Mouse (Mus musculus): ENCODE data around the gene 9130230L23Rik.

Gene 9130230L23Rik

DNA sequence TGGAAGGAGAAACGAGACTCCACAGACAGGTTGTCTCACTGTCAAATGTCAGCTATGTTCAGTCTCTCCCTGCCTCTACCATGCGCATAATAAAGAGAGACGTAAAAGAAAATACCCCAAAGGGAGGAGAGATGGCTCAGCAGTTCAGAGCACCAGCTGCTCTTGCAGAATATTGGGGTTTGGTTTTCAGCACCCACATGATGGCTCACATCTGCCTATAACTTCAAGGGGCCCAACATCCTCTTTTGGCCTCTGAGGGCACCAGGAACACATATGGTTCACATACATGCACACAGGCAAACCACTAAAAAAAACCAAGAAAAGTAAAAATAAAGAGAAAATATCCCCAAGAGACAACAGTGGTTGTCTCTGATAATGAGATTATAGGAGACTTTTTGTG is 54.3 kb downstream of the 9130230L23Rik start:
- no peak for TF ChIP-seq GATA4 (IDR thresholded peaks at IDR 0.05; ENCODE audit: insufficient replicate concordance, low read length)

DNA sequence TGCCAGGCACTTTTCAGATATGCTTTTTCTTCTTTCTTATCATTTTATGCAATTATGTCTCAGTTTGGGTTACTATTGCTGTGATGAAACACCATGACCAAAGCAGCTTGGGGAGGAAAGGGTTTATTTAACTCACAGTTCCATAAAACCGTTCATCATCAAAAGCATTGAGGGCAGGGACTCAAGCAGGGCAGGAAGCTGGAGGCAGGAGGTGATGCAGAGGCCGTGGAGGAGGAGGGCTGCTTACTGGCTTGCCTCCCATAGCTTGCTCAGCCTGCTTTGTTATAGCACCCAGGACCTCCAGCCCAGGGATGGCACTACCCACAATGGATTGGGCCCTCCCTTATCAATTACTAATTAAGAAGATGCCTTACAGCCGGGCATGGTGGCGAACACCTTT is 62.9 kb downstream of the 9130230L23Rik start:
- no peak for TF ChIP-seq GATA4 (IDR thresholded peaks at IDR 0.05; ENCODE audit: insufficient replicate concordance, low read length)

- TF ChIP-seq GATA4 (IDR thresholded peaks at IDR 0.05; ENCODE audit: insufficient replicate concordance, low read length) = no peak
These were observed 65.9 kb downstream of the 9130230L23Rik start for GRCm38 (mm10) chr5:65937998-65938715.

- TF ChIP-seq GATA4 (IDR thresholded peaks at IDR 0.05; ENCODE audit: insufficient replicate concordance, low read length) = no peak
These were observed 66.9 kb downstream of the 9130230L23Rik start for GRCm38 (mm10) chr5:65937011-65937726.

DNA sequence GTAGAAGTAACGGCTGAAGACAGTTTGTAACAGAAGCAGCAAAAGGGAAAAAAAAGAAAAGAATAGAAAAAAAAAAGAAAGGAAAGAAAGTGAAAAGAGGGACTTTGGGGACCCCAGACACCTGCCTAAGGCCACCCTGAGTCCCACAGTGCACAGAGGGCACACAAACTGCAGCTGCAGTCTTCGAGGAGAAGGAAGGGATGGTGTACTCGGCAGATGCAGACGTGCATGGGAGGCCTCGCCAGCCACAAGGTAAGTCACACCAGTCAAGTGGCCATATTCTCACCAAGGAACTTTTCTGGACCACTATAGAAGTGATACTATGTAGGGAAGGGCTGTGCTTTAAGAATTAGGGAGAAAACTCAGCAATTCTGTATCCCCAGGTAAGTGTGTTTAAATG is 69.3 kb downstream of the 9130230L23Rik start, which contains the start of gene Chrna9:
Chrna9 (plus strand) TSS at position 139 of the 400 bp plus-strand sequence.
- TF ChIP-seq GATA4 (IDR thresholded peaks at IDR 0.05; ENCODE audit: insufficient replicate concordance, low read length) = no peak

DNA sequence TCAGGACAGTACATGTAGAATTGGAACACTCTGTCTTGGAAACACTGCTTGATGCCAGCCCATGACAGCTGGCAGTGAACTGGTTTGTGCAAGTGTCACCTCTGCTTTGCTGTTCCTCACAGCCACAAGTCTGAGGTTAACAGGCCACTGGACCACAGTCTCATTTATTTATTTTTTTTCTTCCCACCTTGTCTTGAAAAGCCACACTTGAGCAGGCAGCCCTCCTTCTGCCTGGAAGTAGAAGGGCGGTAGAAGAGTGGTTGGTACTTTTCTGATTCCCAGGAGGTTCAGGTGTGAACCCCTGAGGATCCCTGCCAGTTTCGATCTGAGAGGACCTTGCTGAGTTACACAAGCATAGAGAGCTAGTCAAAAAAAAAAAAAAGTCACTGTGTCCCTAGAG is 70.3 kb downstream of the 9130230L23Rik start:
- TF ChIP-seq GATA4 (IDR thresholded peaks at IDR 0.05; ENCODE audit: insufficient replicate concordance, low read length) = no peak

GRCm38 (mm10) chr5:65933258-65933657 is 70.8 kb downstream of the 9130230L23Rik start:
- no peak for TF ChIP-seq GATA4 (IDR thresholded peaks at IDR 0.05; ENCODE audit: insufficient replicate concordance, low read length)

- TF ChIP-seq GATA4 (IDR thresholded peaks at IDR 0.05; ENCODE audit: insufficient replicate concordance, low read length) = no peak
These were observed 73.9 kb downstream of the 9130230L23Rik start for GRCm38 (mm10) chr5:65930171-65930570.

Data from liver, adult (tissue).